Mouse (Mus musculus): ENCODE data around the gene Tsfm.

DNA sequence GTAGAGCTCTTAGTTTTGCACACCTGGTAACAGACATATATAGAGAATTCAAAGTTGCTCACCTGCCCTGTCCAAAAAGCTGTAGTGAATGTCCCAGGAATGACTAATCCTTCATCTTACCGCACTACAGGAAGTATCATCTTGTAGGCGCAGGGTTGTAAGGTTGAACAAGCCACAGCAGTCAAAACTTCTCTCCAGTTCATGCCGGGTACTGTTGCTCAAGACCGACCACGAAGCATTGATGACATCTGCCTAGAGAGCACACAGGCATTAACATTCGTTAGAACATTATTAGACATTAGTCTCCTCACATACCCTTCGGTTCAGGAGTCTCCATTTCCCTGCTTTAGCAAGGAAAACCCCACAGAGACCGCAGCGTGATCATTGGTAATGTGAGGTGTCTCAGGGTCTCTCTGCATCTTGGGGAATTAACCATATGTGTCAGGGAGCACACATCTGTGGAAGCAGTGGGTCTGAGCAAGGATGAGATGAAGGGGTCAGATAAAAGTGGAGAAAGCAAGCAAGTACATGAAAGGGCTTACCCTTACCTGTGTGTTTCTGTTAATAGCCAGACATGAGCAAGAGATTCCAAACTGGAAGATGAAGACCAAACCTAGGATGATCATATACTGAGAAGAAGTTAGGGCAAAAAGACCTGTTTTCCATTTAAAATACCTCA lies 37.9 kb upstream of the Tsfm start:
- TF ChIP-seq POLR2A (IDR thresholded peaks at IDR 0.05; ENCODE audit: insufficient read depth, low read depth, low read length) (no peak), CTCF (IDR thresholded peaks at IDR 0.05; ENCODE audit: insufficient read depth, low read depth, low read length) (no peak)

All from olfactory bulb, adult 2 months (tissue).